Mouse (Mus musculus) liver, adult 2 months (tissue): ENCODE data around the gene Rdh19.

Experiments
- CTCF ChIP-seq: fragments of 200-500 bp; IDR thresholded peaks from 2 replicates; pipeline ENCODE4 v1.5.1; 2011; ENCODE audit warnings: low read depth, low read length, control low read depth
- POLR2A ChIP-seq: fragments of 200-500 bp; IDR thresholded peaks from 2 replicates; pipeline ENCODE4 v1.6.1; 2011; ENCODE audit warnings: low read length, control low read depth; ENCODE audit not compliant: insufficient read depth; ENCODE audit errors: extremely low read depth

- TF ChIP-seq POLR2A (no peak), CTCF (no peak)
Observed at GRCm38 (mm10) chr10:127906138-127906537, 56.4 kb downstream of the Rdh19 start.
